Mouse (Mus musculus): ENCODE data around the gene Sema3b.

Sema3b gene

GRCm38 (mm10) chr9:107608741-107609432 lies at the start of gene Sema3b:
TSS of gene Sema3b (minus strand) at chr9:107609229.
- DNase-seq (ENCODE audit: low read depth, low spot score): no peak

- DNase-seq (ENCODE audit: low read depth, low spot score): no peak
These were observed 49.1 kb upstream of the Sema3b start for GRCm38 (mm10) chr9:107658096-107658495.

- DNase-seq (ENCODE audit: low read depth, low spot score): no peak
These were observed 48.1 kb upstream of the Sema3b start for GRCm38 (mm10) chr9:107657144-107657543.

GRCm38 (mm10) chr9:107654585-107654984 lies 45.6 kb upstream of the Sema3b start:
- no peak for DNase-seq (ENCODE audit: low read depth, low spot score)

- DNase-seq (ENCODE audit: low read depth, low spot score): no peak
These were observed 44.4 kb upstream of the Sema3b start for GRCm38 (mm10) chr9:107653474-107653873.

- no peak for DNase-seq (ENCODE audit: low read depth, low spot score)
These were observed 41.9 kb upstream of the Sema3b start for GRCm38 (mm10) chr9:107650708-107651481.

- no peak for DNase-seq (ENCODE audit: low read depth, low spot score)
These were observed 41.2 kb upstream of the Sema3b start for GRCm38 (mm10) chr9:107650225-107650624.

GRCm38 (mm10) chr9:107648767-107649166 lies 39.7 kb upstream of the Sema3b start:
- DNase-seq (ENCODE audit: low read depth, low spot score): no peak

GRCm38 (mm10) chr9:107646975-107647374 lies 37.9 kb upstream of the Sema3b start:
- DNase-seq (ENCODE audit: low read depth, low spot score): peak; percentile 58

- DNase-seq (ENCODE audit: low read depth, low spot score): peak; percentile 82
These were observed 36.5 kb upstream of the Sema3b start for GRCm38 (mm10) chr9:107645577-107645976.

GRCm38 (mm10) chr9:107645153-107645510 lies 36.1 kb upstream of the Sema3b start:
- DNase-seq (ENCODE audit: low read depth, low spot score): no peak

- peak; percentile 92 for DNase-seq (ENCODE audit: low read depth, low spot score)
These were observed 35.6 kb upstream of the Sema3b start for GRCm38 (mm10) chr9:107644495-107645152.

GRCm38 (mm10) chr9:107643544-107644214 lies 34.6 kb upstream of the Sema3b start:
- peak; percentile 55 for DNase-seq (ENCODE audit: low read depth, low spot score)

- no peak for DNase-seq (ENCODE audit: low read depth, low spot score)
These were observed 32.6 kb upstream of the Sema3b start for GRCm38 (mm10) chr9:107641666-107642065.

GRCm38 (mm10) chr9:107640257-107640772 lies 31.3 kb upstream of the Sema3b start:
- peak; percentile 43 for DNase-seq (ENCODE audit: low read depth, low spot score)

- peak; percentile 74 for DNase-seq (ENCODE audit: low read depth, low spot score)
These were observed 28.0 kb upstream of the Sema3b start for GRCm38 (mm10) chr9:107637070-107637469.

- peak; percentile 99 for DNase-seq (ENCODE audit: low read depth, low spot score)
These were observed 26.4 kb upstream of the Sema3b start, which contains the start of gene Gnai2 for GRCm38 (mm10) chr9:107635279-107636028. TSS of gene Gnai2 (minus strand) at chr9:107635367.

GRCm38 (mm10) chr9:107634406-107635278 lies 25.6 kb upstream of the Sema3b start:
- DNase-seq (ENCODE audit: low read depth, low spot score): peak; percentile 73

- no peak for DNase-seq (ENCODE audit: low read depth, low spot score)
These were observed 24.8 kb upstream of the Sema3b start for GRCm38 (mm10) chr9:107633661-107634405.

All from R1 (cell line).